Mouse (Mus musculus) lung, postnatal 0 days (tissue): Measurements from ENCODE around the gene 2010111I01Rik.

Experiments used
- CTCF ChIP-seq: IDR thresholded peaks from 2 replicates; pipeline ENCODE4 v1.5.1; 2016; ENCODE audit warnings: antibody characterized with exemption, mild to moderate bottlenecking
- EP300 ChIP-seq: IDR thresholded peaks from 2 replicates; pipeline ENCODE4 v1.6.1; 2016; ENCODE audit warnings: antibody characterized with exemption, mild to moderate bottlenecking, control low read depth

GRCm38 (mm10) chr13:63316407-63316806 lies 351.7 kb downstream of the 2010111I01Rik start:
- TF ChIP-seq CTCF (no peak), EP300 (no peak)
